Mouse (Mus musculus) neural tube, embryonic 11.5 days (tissue): ENCODE measurements at regions not wholly inside any gene's neighbourhood (a gene's known extent, or its start where the extent isn't known, plus 50 kb on each side); places are given as distances from the start of the nearest gene placed in this dataset.

Experiments
- ATAC-seq: fragments of 200-750 bp; cut with Nextera tagmentation; 2 replicates; pipeline ENCODE4 v1.8.0; 2017; ENCODE audit warnings: moderate number of reproducible peaks, mild to moderate bottlenecking, moderate TSS enrichment, moderate library complexity; ENCODE audit not compliant: insufficient read depth, low FRiP score, low TSS enrichment
- DNase-seq: peaks from one replicate; pipeline ENCODE4 v3.0.0-alpha.2; 2015; ENCODE audit warnings: low spot score
- H3K27ac ChIP-seq: fragments of 300-500 bp; sonication (generic); 2 replicates; pipeline ENCODE4 v1.5.1; 2014; ENCODE audit warnings: low read depth, mild to moderate bottlenecking, low read length
- H3K27me3 ChIP-seq: fragments of 300-500 bp; sonication (generic); 2 replicates; pipeline ENCODE4 v1.6.1; 2014; ENCODE audit warnings: mild to moderate bottlenecking, low read length, mixed read lengths; ENCODE audit not compliant: control insufficient read depth, insufficient read depth
- H3K36me3 ChIP-seq: fragments of 300-500 bp; sonication (generic); 2 replicates; pipeline ENCODE4 v1.6.1; 2014; ENCODE audit warnings: mild to moderate bottlenecking, low read length, moderate library complexity, mixed read lengths; ENCODE audit not compliant: control insufficient read depth, insufficient read depth
- H3K4me1 ChIP-seq: fragments of 300-500 bp; sonication (generic); 2 replicates; pipeline ENCODE4 v1.6.1; 2014; ENCODE audit warnings: low read length, mixed read lengths; ENCODE audit not compliant: control insufficient read depth, insufficient read depth
- H3K4me2 ChIP-seq: fragments of 300-500 bp; sonication (generic); 2 replicates; pipeline ENCODE4 v1.6.1; 2014; ENCODE audit warnings: low read depth, mild to moderate bottlenecking, moderate library complexity
- H3K4me3 ChIP-seq: fragments of 300-500 bp; sonication (generic); 2 replicates; pipeline ENCODE4 v1.5.1; 2014; ENCODE audit warnings: low read depth, low read length
- H3K9ac ChIP-seq: fragments of 300-500 bp; sonication (generic); 2 replicates; pipeline ENCODE4 v1.6.1; 2014; ENCODE audit warnings: mild to moderate bottlenecking, low read length
- H3K9me3 ChIP-seq: fragments of 300-500 bp; sonication (generic); 2 replicates; pipeline ENCODE4 v1.6.1; 2016; ENCODE audit warnings: low read length; ENCODE audit not compliant: control insufficient read depth
- WGBS: fragments of 180-500 bp; shearing (Covaris S2); extraction: QIAGEN DNeasy Blood & Tissue Kit; methylation state at CpG from one replicate; pipeline ENCODE4 v1.1.7; 2014; 5-methylcytosine and 5-hydroxymethylcytosine counted together

DNA sequence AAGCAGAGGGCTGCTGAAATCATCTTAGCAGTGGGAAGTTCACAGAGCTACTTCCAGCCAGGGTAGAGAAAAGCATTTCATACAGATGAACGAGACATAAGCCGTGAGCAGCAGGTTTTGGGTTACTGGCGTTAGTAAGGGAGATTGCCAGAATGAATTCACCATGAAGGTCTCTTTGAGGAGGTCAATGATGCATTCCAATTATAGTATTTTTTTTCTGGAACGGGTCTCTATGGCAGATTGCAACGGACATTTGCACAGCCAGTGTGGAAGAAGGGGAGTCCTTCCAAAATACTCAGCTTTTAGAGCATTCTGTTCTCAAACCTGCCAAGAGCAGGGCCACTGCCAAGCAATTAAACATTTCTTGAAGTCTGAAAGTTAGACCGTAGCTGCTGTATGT, 201.4 kb upstream of the Luzp2 start:
- WGBS: 84% methylated on average over 6 of the region's 6 CpGs
- Histone ChIP-seq H3K27me3 (no peaks in the 10 kb centered on the region), H3K9me3 (no peaks in the 10 kb centered on the region), H3K4me3 (no peak overlapping the region), H3K4me2 (no peak overlapping the region), H3K4me1 (no peaks in the 10 kb centered on the region), H3K36me3 (no peaks in the 10 kb centered on the region), H3K9ac (no peak overlapping the region), H3K27ac (no peak overlapping the region)
- DNase-seq: no peak
- ATAC-seq: no peak

DNA sequence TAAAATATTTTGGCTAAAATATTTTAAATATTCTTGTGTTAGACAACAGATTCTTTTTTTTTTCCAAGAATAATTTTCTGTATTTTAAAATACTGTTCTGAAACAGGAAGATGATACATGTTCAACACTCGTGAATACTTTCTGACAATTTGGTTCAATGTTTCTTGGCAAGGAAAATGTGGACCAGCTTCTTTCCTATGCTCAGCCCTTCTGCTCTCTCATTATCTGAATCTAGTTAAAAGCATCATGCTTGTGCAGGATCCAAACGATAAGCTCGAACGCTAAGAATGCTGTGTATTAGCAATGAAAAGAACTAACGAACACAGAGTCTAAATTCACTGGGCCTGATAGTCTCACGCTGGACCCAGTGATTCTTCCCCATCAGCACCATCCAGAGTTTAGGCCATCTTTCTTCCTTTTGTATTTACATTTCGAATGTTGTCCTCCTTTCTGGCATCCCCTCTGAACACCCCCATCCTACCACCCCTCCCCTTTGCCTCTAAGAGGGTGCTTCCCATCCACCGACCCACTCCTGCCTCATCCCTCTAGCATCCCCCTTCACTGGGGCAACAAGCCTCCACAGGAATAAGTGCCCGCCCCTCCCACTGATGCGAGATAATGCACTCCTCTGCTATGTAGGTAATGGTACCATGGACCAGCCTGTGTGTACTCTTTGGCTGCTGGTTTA, 200.8 kb upstream of the Luzp2 start:
- ATAC-seq: no peak

DNA sequence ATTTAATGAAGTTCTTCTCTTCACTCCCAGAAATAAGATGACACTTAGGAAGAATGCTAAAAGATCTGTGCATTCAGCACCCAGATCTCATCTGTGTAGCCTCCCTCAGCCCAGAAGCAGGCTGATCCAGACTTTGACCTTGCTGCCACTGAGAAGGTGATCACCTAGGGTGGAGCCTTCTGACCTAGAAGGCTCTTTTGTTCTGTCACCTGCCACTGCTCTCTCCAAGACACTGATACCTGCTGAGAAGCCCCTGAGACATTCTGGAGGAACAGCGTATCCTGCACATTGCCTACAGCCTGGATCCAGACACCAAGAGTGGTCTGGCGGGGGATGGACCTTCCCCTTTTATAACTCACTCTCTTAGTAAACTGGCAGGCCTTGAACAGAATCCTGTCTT, 190.0 kb upstream of the Luzp2 start:
- no peaks in the 10 kb centered on the region for H3K36me3 ChIP-seq
- DNase-seq: no peak
- no peaks in the 10 kb centered on the region for H3K4me1 ChIP-seq
- WGBS: 90% methylated on average over 2 of the region's 2 CpGs
- H3K4me3 ChIP-seq: no peak overlapping the region
- no peak for ATAC-seq
- no peak overlapping the region for H3K27ac ChIP-seq
- no peak overlapping the region for H3K9ac ChIP-seq
- H3K27me3 ChIP-seq: no peaks in the 10 kb centered on the region
- no peaks in the 10 kb centered on the region for H3K9me3 ChIP-seq
- H3K4me2 ChIP-seq: no peak overlapping the region

More for the DNA sequence above, 200.8 kb upstream of the Luzp2 start:
- WGBS: 90% methylated on average over 10 of the region's 10 CpGs
- Histone ChIP-seq H3K36me3 (no peaks in the 10 kb centered on the region), H3K4me2 (no peak overlapping the region), H3K9me3 (no peaks in the 10 kb centered on the region), H3K9ac (no peak overlapping the region), H3K4me1 (no peaks in the 10 kb centered on the region), H3K4me3 (no peak overlapping the region), H3K27me3 (no peaks in the 10 kb centered on the region), H3K27ac (no peak overlapping the region)
- no peak for DNase-seq

DNA sequence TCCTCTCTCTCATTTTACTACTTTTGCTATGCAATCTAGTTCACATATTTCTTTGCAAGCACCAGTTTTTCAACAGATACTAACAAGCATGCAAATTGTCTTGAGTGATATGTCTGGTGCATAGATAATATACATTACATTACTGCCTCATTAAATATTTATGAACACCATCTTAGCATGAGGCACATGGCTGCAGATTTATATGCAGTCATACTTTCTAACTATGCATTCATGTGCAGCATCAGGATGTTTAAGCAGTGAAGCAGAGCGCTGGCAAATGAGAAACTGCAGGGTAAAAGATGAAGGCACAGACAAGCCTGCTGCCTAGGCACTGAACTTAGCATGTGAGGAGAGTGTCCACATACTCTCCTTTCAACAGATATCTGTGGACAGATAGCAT, 186.3 kb upstream of the Luzp2 start:
- Histone ChIP-seq H3K4me3 (no peak overlapping the region), H3K9ac (no peak overlapping the region), H3K4me1 (no peaks in the 10 kb centered on the region), H3K9me3 (no peaks in the 10 kb centered on the region), H3K4me2 (no peak overlapping the region), H3K36me3 (no peaks in the 10 kb centered on the region), H3K27ac (no peak overlapping the region), H3K27me3 (no peaks in the 10 kb centered on the region)
- ATAC-seq (peak; percentile 74; the same call in 1 of the 2 replicates), DNase-seq (no peak)
- 84% methylated on average over 1 of the region's 1 CpGs for WGBS
